23 mouse cellular contexts compared by ENCODE assay signal in genomic region chr1:143555533-143555932, GRCm38 (mm10).
"Had no signal": no experiment of that assay in that cellular context is flagged by ENCODE, and none has a peak within 500 bp of the region (broad histone marks: within the 10 kb centered on the region; RNA-seq: fewer than 3 reads in every experiment).

No protein-coding gene starts in this region.

- H3K27me3 ChIP-seq: hindbrain, embryonic 12.5 days; intestine, embryonic 15.5 days; kidney, embryonic 15.5 days; limb, embryonic 13.5 days; limb, embryonic 15.5 days; liver, embryonic 12.5 days had no signal

- H3K36me3 ChIP-seq: hindbrain, embryonic 10.5 days; hindbrain, embryonic 12.5 days; intestine, embryonic 15.5 days; kidney, embryonic 15.5 days; limb, embryonic 13.5 days; limb, embryonic 15.5 days; liver, embryonic 12.5 days had no signal

- H3K4me3 ChIP-seq: heart, adult 2 months; hindbrain, embryonic 10.5 days; hindbrain, embryonic 12.5 days; intestine, embryonic 15.5 days; kidney, embryonic 15.5 days; limb, embryonic 13.5 days; limb, embryonic 15.5 days; liver, embryonic 12.5 days had no signal

- H3K27ac ChIP-seq: heart, adult 2 months; hindbrain, embryonic 10.5 days; hindbrain, embryonic 12.5 days; hindbrain, embryonic 14.5 days; intestine, embryonic 15.5 days; kidney, embryonic 15.5 days; kidney, postnatal 0 days; limb, embryonic 13.5 days; limb, embryonic 15.5 days; liver, embryonic 12.5 days; liver, embryonic 14.5 days had no signal

- DNase-seq: gastrocnemius, postnatal 14 days; gastrocnemius, postnatal 36 days; heart, adult 11 months; heart, adult 2 months; heart, postnatal 10 days; heart, postnatal 4 days; kidney, adult 18-20 months; kidney, adult 9 months; kidney, postnatal 14 days; kidney, postnatal 36 days; layer of hippocampus, adult 9-11 months; layer of hippocampus, postnatal 36 days; left cerebral cortex, postnatal 4 days had no signal

- H3K4me1 ChIP-seq: hindbrain, embryonic 10.5 days; hindbrain, embryonic 12.5 days; intestine, embryonic 15.5 days; kidney, embryonic 15.5 days; limb, embryonic 13.5 days; limb, embryonic 15.5 days; liver, embryonic 12.5 days had no signal
